Mouse (Mus musculus): Measurements from ENCODE around the gene Stfa1.
"Not testable (repeated sequence)": the region's sequence is repeated elsewhere in the genome, so short reads cannot be mapped to it uniquely, and the experiment has no call there.

Stfa1 gene

DNA sequence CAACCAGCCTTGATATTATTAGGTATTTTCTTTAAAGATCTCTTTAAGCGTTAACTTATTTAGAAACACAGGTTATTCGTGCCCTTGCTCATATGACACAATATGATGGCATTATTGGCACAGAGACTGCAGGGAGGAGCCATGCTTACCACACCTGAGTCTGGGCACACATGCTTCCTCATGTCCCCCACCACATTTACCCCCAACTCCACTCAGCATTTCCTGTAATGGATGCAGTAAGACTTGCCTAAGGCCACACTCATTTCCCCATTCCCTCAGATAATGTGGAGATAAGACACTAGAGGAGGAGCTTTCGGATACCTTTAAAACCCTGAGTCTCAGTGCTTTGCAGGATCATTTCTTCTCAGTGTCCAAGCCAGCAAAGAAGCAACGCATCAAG lies at the start of gene Stfa1:
Stfa1 (plus strand) TSS at position 156 of the 400 bp plus-strand sequence.
- DNase-seq, result not testable (repeated sequence)

- not testable (repeated sequence) for DNase-seq
Measured at GRCm38 (mm10) chr16:36260585-36260984, 16.2 kb upstream of the Stfa1 start.

DNA sequence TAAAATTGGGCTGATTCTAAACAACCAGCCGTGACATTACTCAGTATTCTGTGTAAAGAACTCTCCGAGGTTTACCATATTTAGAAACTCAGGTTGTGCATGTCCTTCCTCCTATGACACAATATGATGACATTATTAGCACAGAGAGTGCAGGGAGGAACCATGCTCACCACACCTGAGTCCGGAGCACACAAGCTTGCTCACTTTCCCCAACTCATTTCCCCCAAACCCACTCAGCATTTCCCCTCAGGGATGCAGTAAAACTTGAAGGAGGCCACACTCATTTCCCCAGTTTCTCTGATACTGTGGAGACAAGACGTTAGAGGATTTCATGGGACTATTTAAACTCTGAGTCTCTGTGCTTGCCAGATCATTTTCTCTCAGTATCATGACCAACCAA lies 12.4 kb downstream of the Stfa1 start:
- DNase-seq, result no peak

- DNase-seq, result no peak
Measured at GRCm38 (mm10) chr16:36307631-36308030, 30.9 kb downstream of the Stfa1 start.

DNA sequence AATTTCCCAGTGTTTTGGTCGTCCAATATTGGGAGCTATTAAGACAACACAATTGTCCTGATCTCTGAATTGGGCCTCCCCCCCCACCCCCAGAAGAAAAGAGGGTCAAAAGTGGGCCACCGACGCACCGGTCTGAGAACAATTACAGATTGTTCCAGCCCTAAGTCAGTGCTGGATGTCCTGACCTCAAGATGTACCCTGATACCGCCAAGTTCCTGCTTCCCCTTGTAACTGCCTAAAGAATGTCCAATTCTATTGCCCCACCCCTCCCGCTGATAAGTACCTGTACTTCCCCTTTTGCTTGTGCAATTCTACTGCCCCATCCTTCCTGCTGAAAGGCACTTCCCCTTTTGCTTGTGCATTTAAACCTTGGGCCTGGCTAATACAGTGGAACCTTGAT lies 39.4 kb downstream of the Stfa1 start:
- not testable (repeated sequence) for DNase-seq

GRCm38 (mm10) chr16:36319286-36319685 lies 42.5 kb downstream of the Stfa1 start:
- peak; percentile 64 for DNase-seq

- DNase-seq, result no peak
Measured at GRCm38 (mm10) chr16:36334232-36334631, 57.5 kb downstream of the Stfa1 start, which contains the start of gene BC117090. BC117090 (minus strand) TSS chr16:36334332.

Data from kidney, adult 9 months (tissue).